Mouse (Mus musculus): ENCODE results near the gene Zfyve16. TPM values are rescaled to one million over a fixed set of nuclear protein-coding genes. Genes with fewer than 3 reads are reported as not detected.

Zfyve16 gene
- total RNA-seq, 2 experiments from 2014 or later, result 10.8 to 18.0 TPM

DNA sequence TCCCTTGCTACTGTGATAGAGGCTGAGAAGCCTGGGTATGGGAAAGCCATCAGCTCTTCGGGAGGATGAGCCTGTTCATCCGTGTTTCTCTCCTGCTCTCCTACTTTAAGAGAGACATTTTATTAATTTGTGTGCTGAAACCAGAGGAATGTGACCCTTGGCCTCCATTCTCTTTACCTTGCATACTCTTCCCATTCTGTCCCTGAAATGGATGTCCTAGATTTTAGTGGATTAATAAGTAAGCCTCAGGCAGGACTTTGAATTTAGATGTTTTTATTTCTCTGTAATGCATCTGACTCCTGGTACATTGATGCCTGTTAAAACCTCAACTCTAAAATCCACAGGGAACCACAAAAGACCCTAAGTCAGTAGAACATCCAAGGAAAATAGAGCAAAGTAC is 61.3 kb downstream of the Zfyve16 start:
- DNase-seq, result no peak

DNA sequence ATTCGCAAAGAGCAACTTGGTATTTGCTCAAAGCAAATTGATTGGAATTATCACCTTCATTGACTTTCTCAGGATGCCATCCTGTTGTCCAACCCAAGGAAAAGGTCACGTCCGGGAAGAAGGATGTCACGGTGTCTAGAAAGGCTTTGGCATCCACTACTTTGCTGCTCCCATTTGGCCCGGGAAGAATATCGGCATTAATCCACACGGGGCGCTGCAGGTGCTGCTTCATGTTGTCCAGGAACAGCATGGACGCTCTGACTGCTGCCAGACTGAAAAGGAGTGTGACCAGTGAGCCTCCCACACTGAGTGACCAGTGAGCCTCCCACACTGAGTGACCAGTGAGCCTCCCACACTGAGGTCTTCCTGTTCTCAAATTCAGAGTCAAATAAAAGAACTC is 62.8 kb downstream of the Zfyve16 start:
- no peak for DNase-seq

DNA sequence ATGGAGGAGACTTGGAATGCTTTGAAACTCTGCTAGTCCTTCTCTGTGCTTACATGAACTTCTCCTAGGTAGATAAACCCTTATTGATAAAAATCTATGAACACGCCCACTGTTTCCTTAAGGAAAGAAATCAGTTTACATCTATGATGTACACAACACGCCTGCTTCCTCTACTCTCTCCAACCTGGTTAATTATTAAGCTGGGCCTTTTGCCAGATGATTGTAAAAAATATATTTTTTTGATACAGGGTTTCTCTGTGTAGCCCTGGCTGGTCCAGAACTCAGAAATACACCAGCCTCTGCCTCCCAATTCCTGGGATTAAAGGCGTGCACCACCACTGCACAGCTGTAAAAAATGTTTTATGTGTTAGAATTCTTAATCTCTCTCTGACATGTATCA is 66.0 kb downstream of the Zfyve16 start:
- no peak for DNase-seq

DNA sequence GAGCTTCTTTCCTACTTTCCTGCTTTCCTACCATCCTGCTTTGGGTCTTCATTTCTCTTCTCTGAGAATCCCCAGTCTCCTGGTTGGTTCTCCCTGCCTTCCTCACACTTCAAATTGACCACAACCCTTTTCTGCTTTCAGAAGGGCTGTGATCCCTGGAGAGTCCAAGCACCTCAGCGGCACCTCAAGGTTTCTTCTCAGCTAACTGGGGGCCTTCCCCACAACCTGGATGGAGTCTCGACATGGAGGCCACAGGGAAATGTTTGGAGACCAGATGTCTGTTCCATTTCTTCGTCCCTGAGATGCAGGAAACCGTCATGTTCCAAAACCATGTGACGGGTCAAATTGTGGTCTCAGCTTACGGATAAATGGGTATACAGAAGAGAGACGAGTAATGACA is 83.8 kb downstream of the Zfyve16 start:
- no peak for DNase-seq

DNA sequence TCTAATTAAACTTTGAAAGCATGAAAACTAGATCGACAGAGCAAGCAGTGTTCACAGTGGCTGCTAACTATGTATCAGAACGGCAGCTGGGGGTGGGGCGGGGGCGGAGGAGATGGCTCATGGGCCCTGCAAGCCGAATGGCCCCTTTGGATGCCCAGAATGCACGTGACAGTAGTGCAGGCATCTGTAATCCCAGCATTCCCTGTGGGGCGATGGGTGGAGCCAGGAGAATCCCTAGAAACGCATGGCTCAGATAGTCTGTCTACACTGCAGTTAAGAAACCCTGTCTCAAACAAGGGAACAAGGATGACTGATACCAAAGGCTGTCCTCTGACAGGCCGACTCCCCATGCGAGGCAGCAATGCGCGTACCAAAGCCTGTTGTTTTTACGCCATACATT is 90.4 kb downstream of the Zfyve16 start:
- DNase-seq, result no peak

DNA sequence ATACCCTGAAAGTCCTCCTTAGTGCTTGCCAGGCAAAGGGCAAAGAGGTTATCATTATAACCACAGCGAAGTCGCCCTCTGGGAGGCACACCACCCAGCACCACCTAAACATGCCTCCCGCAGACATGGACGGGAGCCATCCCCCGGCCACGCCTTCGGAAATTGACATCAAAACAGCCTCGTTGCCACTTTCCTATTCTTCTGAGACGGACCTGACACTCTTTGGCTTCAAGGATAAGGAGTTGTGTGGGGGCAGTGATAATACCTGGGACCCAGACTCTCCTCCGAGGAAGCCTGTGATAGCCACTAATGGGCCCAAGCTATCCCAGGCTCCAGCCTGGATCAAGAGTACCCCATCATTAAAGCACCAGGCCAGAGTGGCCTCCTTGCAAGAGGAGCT is 92.0 kb downstream of the Zfyve16 start:
- no peak for DNase-seq

Other genes with a start within 250 kb of the Zfyve16 start
- not detected for gene Gm20379, start 224.9 kb downstream of the Zfyve16 start, total RNA-seq (2021)
- gene Dhfr, start 176.1 kb downstream of the Zfyve16 start, total RNA-seq (2021), result 1 to 10 TPM; 1.9 to 2.8 TPM
- gene Msh3, start 175.9 kb downstream of the Zfyve16 start, total RNA-seq (2021), result 10 to 100 TPM in 1 of 2 experiments, 1 to 10 TPM in 1; 9.6 to 18.5 TPM
- gene Ankrd34b, start 105.0 kb downstream of the Zfyve16 start, total RNA-seq (2021), result under 1 TPM in 1 of 2 experiments, not detected in 1; 0.07 TPM
- gene Fam151b, start 46.9 kb downstream of the Zfyve16 start, total RNA-seq (2021), result 1 to 10 TPM; 3.0 to 3.4 TPM
- not detected for gene Spz1, start 45.3 kb upstream of the Zfyve16 start, total RNA-seq (2021)
- gene Serinc5, start 80.2 kb upstream of the Zfyve16 start, total RNA-seq (2021), result 10 to 100 TPM; 21.2 to 26.8 TPM